Mouse (Mus musculus): Measurements from ENCODE around the gene Vcp.

DNA sequence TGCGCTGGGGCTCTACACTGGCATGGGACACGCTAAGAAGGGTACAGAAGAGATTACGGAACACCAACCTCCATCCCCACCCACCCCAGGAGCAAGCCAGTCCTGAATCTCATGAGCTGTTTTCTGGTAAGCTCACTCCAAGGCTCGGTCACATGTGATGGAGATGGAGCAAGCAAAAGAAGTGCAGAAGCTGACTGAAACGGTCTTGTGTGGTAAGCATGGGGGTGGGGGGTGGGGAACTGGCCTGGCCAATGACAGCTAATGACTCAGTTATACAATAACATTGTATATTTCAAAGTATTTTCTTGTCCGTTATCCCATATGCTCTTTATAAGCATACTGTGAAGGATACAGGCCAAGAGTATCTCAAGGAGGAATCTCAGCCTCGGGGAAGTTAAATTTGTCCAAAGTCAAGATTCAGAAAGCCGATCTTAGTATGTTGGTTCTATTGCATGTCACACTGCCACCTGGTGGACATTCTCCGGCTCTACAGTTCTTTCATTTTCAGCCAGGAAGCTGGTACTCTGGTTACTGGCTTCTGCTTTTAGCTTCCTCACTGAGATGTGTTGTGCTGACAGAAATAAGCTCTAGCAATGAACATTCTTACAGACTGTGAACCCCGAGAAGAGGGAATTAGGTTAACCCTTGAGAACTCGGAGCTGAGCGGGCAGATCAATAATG, 35.1 kb downstream of the Vcp start:
- TF ChIP-seq CTCF (IDR thresholded peaks at IDR 0.05; ENCODE audit: low read depth) = peak; percentile 82
- TF ChIP-seq EP300 (IDR thresholded peaks at IDR 0.05; ENCODE audit: low read depth) = no peak

Data from liver, embryonic 14.5 days (tissue).